Mouse (Mus musculus) kidney, embryonic 14.5 days (tissue): ENCODE results near the gene Golga4. TPM values are rescaled to one million over a fixed set of nuclear protein-coding genes. Genes with fewer than 3 reads are reported as not detected.

Experiments used
- ATAC-seq: fragments of 200-750 bp; cut with Nextera tagmentation; 2 replicates; pipeline ENCODE4 v1.8.0; 2017; ENCODE audit warnings: moderate number of reproducible peaks, mild to moderate bottlenecking, moderate TSS enrichment, moderate library complexity; ENCODE audit not compliant: low FRiP score, low TSS enrichment
- H3K27ac ChIP-seq: fragments of 300-500 bp; sonication (generic); 2 replicates; pipeline ENCODE4 v1.5.1; 2014; ENCODE audit warnings: low read depth, mild to moderate bottlenecking, low read length, moderate library complexity, mixed read lengths
- H3K27me3 ChIP-seq: fragments of 300-500 bp; sonication (generic); 2 replicates; pipeline ENCODE4 v1.6.1; 2014; ENCODE audit warnings: mild to moderate bottlenecking, low read length; ENCODE audit not compliant: control insufficient read depth, insufficient read depth
- H3K36me3 ChIP-seq: fragments of 300-500 bp; sonication (generic); 2 replicates; pipeline ENCODE4 v1.6.1; 2014; ENCODE audit warnings: low read length, mixed read lengths; ENCODE audit not compliant: control insufficient read depth, insufficient read depth
- H3K4me1 ChIP-seq: fragments of 300-500 bp; sonication (generic); 2 replicates; pipeline ENCODE4 v1.6.1; 2014; ENCODE audit warnings: low read length, mixed read lengths; ENCODE audit not compliant: control insufficient read depth, insufficient read depth
- H3K4me2 ChIP-seq: fragments of 300-500 bp; sonication (generic); replicated peaks from 2 replicates; pipeline ENCODE4 v1.6.1; 2014; ENCODE audit warnings: low read depth, mild to moderate bottlenecking, low read length
- H3K4me3 ChIP-seq: fragments of 300-500 bp; sonication (generic); 2 replicates; pipeline ENCODE4 v1.5.1; 2014; ENCODE audit warnings: mild to moderate bottlenecking, low read length
- H3K9ac ChIP-seq: fragments of 300-500 bp; sonication (generic); 2 replicates; pipeline ENCODE4 v1.6.1; 2014; ENCODE audit warnings: low read depth, mild to moderate bottlenecking, low read length, moderate library complexity
- H3K9me3 ChIP-seq: fragments of 300-500 bp; sonication (generic); 2 replicates; pipeline ENCODE4 v1.6.1; 2016; ENCODE audit warnings: low read length; ENCODE audit not compliant: control insufficient read depth
- WGBS: fragments of 180-500 bp; shearing (Covaris S2); extraction: QIAGEN DNeasy Blood & Tissue Kit; methylation state at CpG from one replicate; pipeline ENCODE4 v1.1.7; 2014; 5-methylcytosine and 5-hydroxymethylcytosine counted together
- polyA plus RNA-seq: library from polyadenylated mRNA; unstranded; fragments of >200 nt; fragmentation: Nextera tagmentation; extraction: Ambion mirVana; gene quantifications from 2 replicates; pipeline ENCODE4 v1.2.1, GENCODE M21; 2014

Golga4 gene
- polyA plus RNA-seq, 1 experiment from 2014 or later, result 70.7 TPM

- 62% methylated on average over 3 of the region's 3 CpGs for WGBS
- ATAC-seq, result no peak
- Histone ChIP-seq H3K9me3 (no peaks in the 10 kb centered on the region), H3K4me1 (peaks cover 13% of the 10 kb centered on the region), H3K4me3 (no peak overlapping the region), H3K27me3 (no peaks in the 10 kb centered on the region), H3K36me3 (peaks cover 13% of the 10 kb centered on the region), H3K4me2 (no peak overlapping the region), H3K27ac (no peak overlapping the region; the same call in 1 of the 2 replicates), H3K9ac (no peak overlapping the region)
These were observed 6.7 kb downstream of the Golga4 start for GRCm38 (mm10) chr9:118512681-118513233.

GRCm38 (mm10) chr9:118515476-118515875 is 9.4 kb downstream of the Golga4 start:
- no peak for ATAC-seq
- no peak overlapping the region for H3K27ac ChIP-seq
- no peak overlapping the region for H3K4me2 ChIP-seq
- H3K36me3 ChIP-seq, result peaks cover 13% of the 10 kb centered on the region
- H3K4me1 ChIP-seq, result peaks cover 21% of the 10 kb centered on the region
- WGBS, result 91% methylated on average over 6 of the region's 6 CpGs
- H3K4me3 ChIP-seq, result no peak overlapping the region
- no peaks in the 10 kb centered on the region for H3K27me3 ChIP-seq
- no peak overlapping the region for H3K9ac ChIP-seq
- H3K9me3 ChIP-seq, result no peaks in the 10 kb centered on the region

DNA sequence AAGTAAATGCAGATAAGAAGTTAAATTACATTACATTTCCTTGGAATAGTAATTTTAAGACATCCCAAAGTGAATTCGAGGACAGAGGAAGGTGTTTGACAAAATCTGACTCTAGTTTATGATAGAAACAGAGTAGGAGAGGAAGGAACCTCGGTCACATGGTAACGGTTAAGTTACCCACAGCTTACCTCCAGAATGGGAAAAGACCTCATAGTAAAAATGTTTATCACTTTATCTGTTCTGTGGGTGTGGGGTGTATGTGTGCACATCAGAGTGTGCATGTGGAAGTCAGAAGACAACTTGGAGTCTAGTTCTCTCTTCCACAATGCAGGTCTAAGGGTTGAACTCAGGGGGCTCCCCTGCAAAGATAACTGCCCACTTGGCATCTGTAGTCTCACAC is 10.1 kb downstream of the Golga4 start:
- H3K9me3 ChIP-seq, result no peaks in the 10 kb centered on the region
- ATAC-seq, result no peak
- no peaks in the 10 kb centered on the region for H3K27me3 ChIP-seq
- WGBS, result 90% methylated on average over 3 of the region's 3 CpGs
- no peak overlapping the region for H3K4me3 ChIP-seq
- H3K9ac ChIP-seq, result no peak overlapping the region
- H3K27ac ChIP-seq, result no peak overlapping the region
- H3K36me3 ChIP-seq, result peaks cover 10% of the 10 kb centered on the region
- H3K4me2 ChIP-seq, result no peak overlapping the region
- peaks cover 18% of the 10 kb centered on the region for H3K4me1 ChIP-seq

GRCm38 (mm10) chr9:118517619-118518018 is 11.6 kb downstream of the Golga4 start:
- no peak overlapping the region for H3K4me2 ChIP-seq
- WGBS, result 82% methylated on average over 8 of the region's 8 CpGs

GRCm38 (mm10) chr9:118519101-118519500 is 13.0 kb downstream of the Golga4 start:
- Histone ChIP-seq H3K4me3 (no peak overlapping the region), H3K9me3 (no peaks in the 10 kb centered on the region), H3K36me3 (peaks cover 24% of the 10 kb centered on the region), H3K9ac (no peak overlapping the region), H3K27ac (no peak overlapping the region), H3K27me3 (no peaks in the 10 kb centered on the region), H3K4me2 (no peak overlapping the region), H3K4me1 (peaks cover 18% of the 10 kb centered on the region)
- WGBS, result 69% methylated on average over 8 of the region's 8 CpGs
- no peak for ATAC-seq

More at GRCm38 (mm10) chr9:118517619-118518018, 11.6 kb downstream of the Golga4 start:
- Histone ChIP-seq H3K9ac (no peak overlapping the region), H3K27ac (no peak overlapping the region), H3K27me3 (no peaks in the 10 kb centered on the region), H3K36me3 (peaks cover 13% of the 10 kb centered on the region), H3K4me1 (peaks cover 18% of the 10 kb centered on the region), H3K9me3 (no peaks in the 10 kb centered on the region), H3K4me3 (no peak overlapping the region)
- ATAC-seq, result no peak

DNA sequence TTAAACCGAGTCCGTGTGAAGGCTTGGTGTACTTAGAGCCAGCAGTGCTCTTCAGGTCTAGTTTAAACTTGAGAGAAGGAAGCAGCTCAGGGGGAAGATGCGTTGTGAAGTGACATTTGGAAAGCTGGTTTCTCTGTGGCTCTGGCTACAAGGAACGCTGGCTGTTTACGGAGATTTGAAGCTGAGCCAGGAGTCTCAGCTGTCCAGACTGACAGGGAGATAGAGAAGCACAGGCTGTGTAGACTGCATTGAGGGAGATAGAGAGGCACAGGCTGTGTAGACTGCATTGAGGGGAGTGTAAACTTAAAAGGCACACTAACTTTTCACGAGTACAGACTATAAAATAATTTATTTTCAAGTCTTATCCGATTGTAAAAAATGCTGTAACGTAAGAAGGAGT is 13.9 kb downstream of the Golga4 start:
- H3K4me3 ChIP-seq, result no peak overlapping the region
- no peak overlapping the region for H3K4me2 ChIP-seq
- H3K9me3 ChIP-seq, result no peaks in the 10 kb centered on the region
- no peak for ATAC-seq
- H3K36me3 ChIP-seq, result peaks cover 25% of the 10 kb centered on the region
- WGBS, result 37% methylated on average over 8 of the region's 8 CpGs
- no peak overlapping the region for H3K27ac ChIP-seq
- peaks cover 18% of the 10 kb centered on the region for H3K4me1 ChIP-seq
- H3K27me3 ChIP-seq, result no peaks in the 10 kb centered on the region
- H3K9ac ChIP-seq, result peak overlapping the region; percentile 31; the same call in 1 of the 2 replicates

- no peak overlapping the region for H3K4me2 ChIP-seq
- no peak overlapping the region for H3K4me3 ChIP-seq
- H3K4me1 ChIP-seq, result peaks cover 18% of the 10 kb centered on the region
- 19% methylated on average over 3 of the region's 3 CpGs for WGBS
- no peak overlapping the region for H3K27ac ChIP-seq
- H3K27me3 ChIP-seq, result no peaks in the 10 kb centered on the region
- no peak overlapping the region for H3K9ac ChIP-seq
- peaks cover 28% of the 10 kb centered on the region for H3K36me3 ChIP-seq
- H3K9me3 ChIP-seq, result no peaks in the 10 kb centered on the region
- ATAC-seq, result peak; percentile 71; the same call in 1 of the 2 replicates
These were observed 14.8 kb downstream of the Golga4 start for GRCm38 (mm10) chr9:118520858-118521257.

GRCm38 (mm10) chr9:118521659-118522058 is 15.6 kb downstream of the Golga4 start:
- Histone ChIP-seq H3K9me3 (no peaks in the 10 kb centered on the region), H3K9ac (no peak overlapping the region), H3K27me3 (no peaks in the 10 kb centered on the region), H3K4me3 (no peak overlapping the region), H3K4me2 (no peak overlapping the region), H3K27ac (no peak overlapping the region), H3K36me3 (peaks cover 36% of the 10 kb centered on the region), H3K4me1 (peaks cover 18% of the 10 kb centered on the region)
- whole genome bisulfite sequencing, result 87% methylated on average over 8 of the region's 8 CpGs
- no peak for ATAC-seq

GRCm38 (mm10) chr9:118523738-118524137 is 17.7 kb downstream of the Golga4 start:
- WGBS, result 95% methylated on average over 11 of the region's 11 CpGs
- Histone ChIP-seq H3K27me3 (no peaks in the 10 kb centered on the region), H3K4me3 (no peak overlapping the region), H3K4me2 (no peak overlapping the region), H3K9me3 (no peaks in the 10 kb centered on the region), H3K4me1 (peaks cover 11% of the 10 kb centered on the region), H3K36me3 (peaks cover 56% of the 10 kb centered on the region), H3K9ac (no peak overlapping the region), H3K27ac (no peak overlapping the region)
- no peak for ATAC-seq
